Mouse (Mus musculus): ENCODE data around the gene Sh3pxd2b.
A peak's percentile ranks its signal among the peaks of the same experiment; 100 is the strongest.

The Sh3pxd2b gene

DNA sequence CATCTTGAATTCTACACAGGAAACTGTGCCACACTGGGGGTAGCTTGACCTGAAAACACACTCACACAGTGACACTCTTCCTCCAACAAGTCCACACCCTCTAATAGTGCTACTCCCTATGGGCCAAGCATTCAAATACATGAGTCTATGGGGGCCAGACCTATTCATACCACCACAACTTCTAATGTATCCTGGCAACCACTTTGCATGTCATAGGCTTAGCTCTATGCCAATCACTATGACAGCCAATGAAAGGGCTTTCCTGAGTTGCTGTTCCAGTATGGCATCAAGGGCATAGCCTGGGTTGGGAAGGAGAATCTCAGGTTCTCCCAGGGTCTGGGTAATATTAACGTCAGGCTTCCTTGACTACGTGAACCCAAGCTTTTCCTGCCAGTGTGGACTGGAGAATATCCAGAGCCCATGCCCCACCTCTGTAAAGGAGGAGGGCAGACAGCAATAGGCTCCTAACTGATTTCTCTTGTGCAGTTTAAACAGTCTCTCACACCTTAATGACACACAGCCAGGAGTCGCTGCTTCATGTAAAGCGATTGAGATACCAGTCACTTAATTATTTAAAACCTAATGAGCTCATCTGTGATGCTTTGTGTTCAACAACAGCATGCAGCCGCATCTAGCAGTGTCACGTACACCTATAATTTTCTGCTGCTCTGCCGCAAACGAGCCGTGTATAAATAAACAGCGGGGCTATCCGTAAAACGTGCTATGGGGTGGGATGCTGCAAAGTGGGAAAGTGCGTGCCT, 25.8 kb downstream of the Sh3pxd2b start:
- DNase-seq (ENCODE audit: low spot score in 2 of 2) = no peak

DNA sequence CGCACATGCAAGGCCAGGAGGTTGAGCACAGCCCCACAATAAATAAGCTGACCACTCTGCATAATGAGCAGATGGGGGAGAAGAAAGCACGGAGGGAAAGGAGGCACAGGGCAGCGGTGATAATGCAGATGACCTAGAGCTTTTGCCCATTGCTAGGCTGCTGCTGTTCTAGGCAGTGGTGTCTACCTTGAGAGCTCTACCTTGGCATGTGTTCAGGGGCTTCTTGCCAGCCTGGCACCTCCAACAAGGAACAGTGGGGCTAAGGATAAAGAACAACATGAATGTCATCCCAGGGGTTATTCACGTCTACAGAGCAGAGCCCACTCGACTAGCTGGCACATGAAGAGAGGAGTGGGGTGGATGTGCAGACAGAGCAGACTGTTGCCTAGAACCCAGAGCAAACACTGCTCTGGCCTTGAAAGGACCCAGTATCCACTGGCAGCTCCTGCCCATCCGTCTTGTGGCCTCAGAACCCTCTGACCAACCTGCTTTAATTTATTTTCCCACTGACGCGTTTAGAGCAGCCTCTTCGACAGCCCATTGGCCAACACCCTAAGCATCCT, 26.5 kb downstream of the Sh3pxd2b start:
- DNase-seq (ENCODE audit: low spot score in 2 of 2) = no peak

DNA sequence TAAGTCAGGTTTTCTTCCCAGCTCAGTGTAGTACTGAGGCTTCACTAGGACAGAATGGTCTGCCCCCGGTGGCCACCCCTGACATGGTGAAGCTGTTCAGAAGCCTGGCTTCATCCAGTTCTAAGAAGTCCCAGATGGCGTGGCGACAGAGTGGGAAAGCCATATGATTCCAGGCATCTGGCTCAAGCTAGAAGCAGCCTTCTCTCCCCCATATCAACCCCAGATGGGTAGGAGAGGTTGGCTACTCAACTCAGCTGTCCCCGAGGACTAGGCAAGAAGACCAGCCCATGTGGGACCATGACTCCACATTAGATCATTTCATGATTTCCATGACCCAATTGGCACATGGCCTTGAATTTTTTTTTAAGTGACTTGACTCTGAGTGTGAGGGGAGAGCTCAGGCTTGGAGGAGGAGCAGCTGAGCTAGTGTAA, 27.5 kb downstream of the Sh3pxd2b start:
- peak in 1 of 2 experiments; percentile 9 for DNase-seq (ENCODE audit: low spot score in 2 of 2)

DNA sequence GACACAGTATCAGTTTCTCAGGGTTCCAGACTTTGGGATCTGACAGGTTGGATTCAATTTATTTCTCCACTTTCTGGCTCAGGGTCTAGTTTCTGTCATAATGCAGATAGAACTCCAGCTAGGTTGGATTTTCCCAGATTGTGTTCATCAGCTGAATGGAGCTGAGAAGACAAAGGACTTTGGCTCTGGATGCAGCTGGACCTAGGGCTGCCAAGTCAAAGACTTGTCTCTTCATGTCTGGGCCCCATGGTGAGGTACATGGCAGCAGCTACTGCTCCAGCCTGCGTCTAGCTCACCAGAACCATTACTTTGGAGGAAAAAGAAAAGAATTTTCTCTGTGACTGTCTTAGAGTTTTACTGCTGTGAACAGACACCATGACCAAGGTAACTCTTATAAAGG, 28.5 kb downstream of the Sh3pxd2b start:
- DNase-seq (ENCODE audit: low spot score in 2 of 2) = no peak

DNA sequence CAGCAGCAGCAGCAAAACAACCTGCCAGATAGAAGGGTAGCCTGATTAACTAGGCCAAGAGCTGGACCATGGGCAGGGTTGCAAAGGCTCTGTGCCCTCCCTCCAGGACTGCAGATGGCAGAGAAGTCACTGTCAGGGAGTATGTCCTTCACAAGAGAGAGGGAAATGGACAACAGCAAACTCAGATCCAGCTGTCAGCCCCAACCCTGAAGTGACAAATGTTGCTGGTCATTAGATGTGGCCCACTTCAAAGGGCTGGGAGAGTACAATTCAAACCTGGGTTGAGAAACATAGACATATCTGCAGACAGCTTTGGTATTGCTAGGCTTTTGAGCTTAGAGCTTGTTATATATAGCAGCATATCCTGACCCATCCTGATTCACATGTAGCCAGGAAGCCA, 32.3 kb downstream of the Sh3pxd2b start:
- DNase-seq (ENCODE audit: low spot score in 2 of 2) = no peak

DNA sequence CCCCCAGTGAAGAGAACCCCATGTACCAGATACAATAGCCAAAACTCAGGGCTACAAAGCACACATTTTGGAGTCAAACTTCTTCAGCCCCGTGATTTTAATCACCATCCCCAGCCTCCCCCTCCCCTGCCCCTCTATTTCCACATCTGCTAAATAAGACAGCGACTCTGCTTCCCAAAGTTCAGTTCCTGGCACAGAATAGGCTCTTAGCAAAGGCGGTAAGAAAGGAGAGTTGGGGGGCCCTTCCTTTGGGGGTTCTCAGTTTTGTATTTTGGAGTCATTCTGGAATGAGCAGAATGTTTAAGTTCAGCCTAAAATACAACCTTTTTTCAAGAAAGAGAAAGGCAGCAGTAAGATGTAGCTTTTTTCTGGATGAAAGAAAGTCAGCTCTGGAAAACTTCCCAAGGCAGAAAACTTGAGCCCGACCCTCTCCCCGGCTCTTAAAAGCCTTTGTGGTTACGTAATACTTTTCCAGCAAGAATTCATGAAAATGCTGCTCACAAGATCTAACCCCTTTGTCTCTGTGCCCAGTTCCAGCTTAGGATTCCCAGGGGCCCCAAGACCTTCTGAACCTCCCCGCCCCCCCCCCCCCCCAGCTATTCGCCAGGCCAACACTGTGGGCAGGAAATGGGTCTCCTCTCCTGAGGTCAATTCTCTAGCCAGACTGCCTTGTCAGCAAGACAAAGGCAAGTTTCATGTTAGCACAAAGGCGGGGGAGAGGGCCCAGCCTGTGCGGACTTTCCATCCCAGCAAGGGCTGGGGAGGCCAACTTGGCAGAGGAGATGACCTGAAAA, 35.9 kb downstream of the Sh3pxd2b start:
- DNase-seq (ENCODE audit: low spot score in 2 of 2) = no peak

DNA sequence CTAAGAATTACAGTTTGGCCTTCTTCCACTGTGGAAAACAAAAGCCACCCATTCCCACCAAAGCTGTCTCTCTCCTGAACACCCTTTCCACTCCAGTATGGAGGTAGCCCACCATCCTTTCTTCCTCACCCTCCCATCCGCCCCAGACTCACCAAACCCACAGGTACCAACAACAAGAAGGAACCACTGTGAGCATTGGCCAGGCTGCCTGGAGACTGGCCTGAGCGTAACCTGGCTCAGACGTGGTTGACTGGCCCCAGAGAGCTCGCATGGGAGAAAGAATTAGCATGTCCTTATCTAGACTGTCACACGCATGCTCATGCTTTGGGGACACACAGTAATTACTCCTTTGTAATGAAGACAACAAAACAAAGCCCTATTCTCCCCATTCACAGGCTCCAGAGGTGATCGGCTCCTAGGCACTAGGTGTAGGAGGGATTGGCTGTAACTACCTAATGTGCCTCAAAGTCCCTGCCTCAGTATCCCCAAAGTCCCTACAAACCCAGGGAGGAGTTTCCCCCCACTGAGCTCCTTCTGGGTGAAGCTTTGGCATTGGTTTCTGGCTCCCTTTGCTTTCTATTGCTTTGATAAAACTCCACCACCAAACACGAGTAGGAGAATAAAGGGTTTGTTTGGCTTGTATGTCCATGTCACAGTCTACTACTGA, 36.6 kb downstream of the Sh3pxd2b start:
- DNase-seq (ENCODE audit: low spot score in 2 of 2) = no peak

DNA sequence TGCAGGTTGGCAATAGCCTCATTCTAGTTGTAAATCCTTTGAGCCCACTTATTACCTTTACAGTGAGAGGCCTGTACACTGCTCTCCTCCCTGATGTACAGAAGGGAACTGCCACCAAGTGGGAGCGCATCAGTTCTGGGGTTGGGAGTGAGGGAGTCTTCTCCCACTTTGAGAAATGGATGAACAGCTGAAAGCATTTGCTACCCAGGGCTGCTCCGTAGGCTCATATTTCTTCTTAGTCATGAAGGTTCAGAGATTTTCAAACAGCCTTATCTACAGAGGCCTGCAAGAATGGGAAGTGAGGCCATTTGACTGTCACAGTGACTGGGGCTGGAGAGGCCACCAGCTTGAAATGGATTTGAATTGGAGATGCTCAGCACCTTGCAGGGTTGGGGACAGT, 38.4 kb downstream of the Sh3pxd2b start:
- DNase-seq (ENCODE audit: low spot score in 2 of 2) = no peak

DNA sequence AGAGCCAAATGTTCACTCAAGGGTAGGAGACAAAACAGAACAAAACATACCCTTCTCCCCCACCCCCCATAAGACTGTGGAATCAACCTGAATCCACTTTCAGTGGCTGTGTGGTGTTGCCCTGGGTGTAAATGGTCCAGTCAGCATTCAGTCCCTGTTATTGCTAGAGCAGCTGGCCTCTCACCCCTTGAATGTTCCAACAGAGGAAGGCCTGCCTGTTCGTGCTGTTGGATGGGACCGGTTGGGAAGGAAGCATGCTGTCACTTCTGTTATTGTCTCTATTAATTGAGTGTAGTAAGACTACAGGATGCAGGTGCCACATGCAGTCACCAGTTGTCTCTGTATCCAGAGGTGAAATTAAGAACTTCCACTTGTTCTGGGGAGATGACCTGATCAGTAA, 40.4 kb downstream of the Sh3pxd2b start:
- no peak for DNase-seq (ENCODE audit: low spot score in 2 of 2)

DNA sequence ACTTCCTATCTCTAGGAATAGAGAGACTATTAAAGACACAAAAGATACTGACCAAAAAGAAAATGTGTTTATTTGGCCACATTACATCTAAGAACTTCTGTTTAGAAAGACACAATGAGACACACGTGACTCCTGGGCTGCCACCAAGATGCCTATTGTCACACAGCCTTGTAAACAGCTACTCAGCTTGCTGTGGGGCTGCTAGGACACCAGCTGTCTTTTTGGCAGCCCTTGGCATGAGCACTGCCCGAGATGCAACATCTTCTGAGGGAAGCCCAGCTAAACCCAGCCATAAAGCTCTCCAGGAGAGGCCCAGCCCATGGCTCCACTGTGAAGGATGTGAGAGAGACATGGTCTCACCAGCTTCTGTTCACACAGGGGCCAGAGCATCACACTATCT, 45.5 kb downstream of the Sh3pxd2b start:
- DNase-seq (ENCODE audit: low spot score in 2 of 2) = no peak

DNA sequence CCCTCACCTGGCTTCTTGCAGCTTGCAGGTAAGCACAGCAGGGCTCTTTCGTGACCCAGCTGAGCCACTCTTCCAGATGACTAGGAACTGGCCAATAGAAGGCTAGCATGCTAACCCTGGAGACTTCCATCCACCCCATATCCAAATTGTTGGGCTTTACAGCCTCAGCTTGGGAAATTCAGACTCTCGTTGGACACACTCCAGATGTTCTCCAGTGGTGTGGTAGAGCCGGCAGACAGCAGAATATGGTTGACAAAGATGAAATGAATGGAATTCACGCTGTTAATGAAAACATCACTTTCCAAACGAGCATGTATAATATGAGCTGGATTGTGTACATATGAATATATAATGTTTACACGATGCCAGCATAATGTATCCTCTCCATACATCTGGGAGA, 48.2 kb downstream of the Sh3pxd2b start:
- no peak for DNase-seq (ENCODE audit: low spot score in 2 of 2)

DNA sequence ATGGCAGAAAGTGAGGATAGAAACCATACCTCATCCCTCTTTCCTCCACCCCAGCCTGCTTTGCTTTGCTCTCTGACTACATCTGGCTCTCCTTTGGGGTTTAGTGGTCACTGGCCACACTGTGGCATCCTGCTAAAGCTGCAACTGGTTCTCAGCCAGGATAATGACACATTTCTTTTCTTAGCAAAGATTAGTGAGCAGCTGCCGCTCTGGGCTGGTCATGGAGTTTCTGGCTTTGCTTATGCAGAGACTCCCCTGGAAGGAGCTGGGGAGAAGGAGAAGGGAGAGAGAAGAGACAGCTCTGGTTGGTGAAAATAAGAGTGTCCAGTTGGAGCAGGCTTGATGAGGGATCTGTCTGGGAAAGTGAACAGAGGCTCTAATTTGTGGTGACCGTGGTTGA, 50.8 kb downstream of the Sh3pxd2b start:
- no peak for DNase-seq (ENCODE audit: low spot score in 2 of 2)

DNA sequence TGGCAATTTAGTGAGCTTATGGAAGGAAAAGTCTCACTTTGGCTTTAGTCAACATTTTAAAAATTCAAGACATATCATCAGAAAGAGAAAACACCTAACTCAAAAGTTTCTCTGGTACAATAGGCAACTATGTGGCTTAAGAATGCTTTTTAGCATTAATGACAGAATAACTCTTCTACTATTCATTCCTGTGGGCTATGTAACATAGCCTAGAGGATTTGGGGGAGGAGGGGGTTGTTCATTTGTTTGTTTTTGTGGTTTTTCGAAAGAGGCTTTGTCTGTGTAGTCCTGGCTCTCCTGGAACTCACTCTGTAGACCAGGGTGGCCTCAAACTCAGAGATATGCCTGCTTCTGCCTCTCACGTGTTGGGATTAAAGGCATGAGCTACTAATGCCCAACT, 51.6 kb downstream of the Sh3pxd2b start:
- no peak for DNase-seq (ENCODE audit: low spot score in 2 of 2)

DNA sequence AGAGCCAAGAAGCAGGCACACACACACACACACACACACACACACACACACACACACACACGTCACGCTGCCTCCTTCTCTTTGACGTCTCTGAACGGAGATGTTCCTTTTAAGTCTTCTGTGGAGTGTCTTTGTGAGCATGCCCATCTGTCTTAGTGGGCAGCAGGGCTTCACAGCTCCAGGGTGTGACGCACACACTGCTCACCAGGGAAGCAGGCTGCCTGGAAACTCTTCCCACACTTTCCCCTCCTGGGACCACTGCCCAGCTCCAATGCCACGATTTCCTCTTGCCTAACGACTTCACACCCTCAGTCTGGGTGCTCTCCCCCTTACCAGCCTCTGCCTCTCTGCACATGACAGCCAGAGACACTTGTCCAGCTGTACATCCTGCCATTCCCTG, 55.1 kb downstream of the Sh3pxd2b start:
- DNase-seq (ENCODE audit: low spot score in 2 of 2) = no peak

DNA sequence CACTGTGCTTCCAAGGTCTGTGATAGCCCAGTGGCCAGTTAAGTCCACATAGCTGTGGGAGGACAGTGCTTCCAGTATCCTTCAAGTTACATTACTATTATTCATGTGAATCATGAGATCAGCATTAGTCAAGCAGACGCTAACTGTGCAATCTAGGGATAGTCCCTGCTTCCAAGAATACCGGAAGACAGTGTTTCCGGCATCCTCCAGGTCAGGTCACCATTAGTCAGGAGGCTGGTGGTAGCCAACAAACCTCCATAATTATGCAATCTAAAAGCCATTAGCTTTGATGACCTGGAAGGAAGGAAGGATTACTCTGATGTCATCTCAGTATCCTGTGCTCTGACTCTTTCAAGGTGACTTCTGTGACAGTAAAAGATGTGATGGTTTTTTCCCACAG, 57.1 kb downstream of the Sh3pxd2b start:
- no peak for DNase-seq (ENCODE audit: low spot score in 2 of 2)

DNA sequence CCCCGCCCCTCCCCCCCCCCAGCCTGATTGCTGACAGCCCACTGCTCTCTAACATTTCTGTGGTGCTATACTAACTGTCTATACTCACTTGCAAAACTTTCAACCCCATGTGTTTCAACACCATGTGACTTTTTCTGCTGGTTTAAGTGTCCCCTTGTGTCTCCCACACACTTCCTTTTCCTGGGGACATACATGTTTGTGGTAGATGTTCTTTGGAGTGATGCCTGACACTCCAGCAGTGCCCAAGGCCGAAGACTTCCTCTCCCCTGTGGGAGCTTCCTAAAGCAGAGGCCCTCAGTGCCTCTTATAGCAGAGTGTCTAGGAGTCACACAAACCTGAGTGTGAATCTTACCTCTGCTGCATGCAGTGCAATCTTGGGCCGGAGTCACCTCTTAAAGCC, 60.2 kb downstream of the Sh3pxd2b start:
- DNase-seq (ENCODE audit: low spot score in 2 of 2) = no peak

DNA sequence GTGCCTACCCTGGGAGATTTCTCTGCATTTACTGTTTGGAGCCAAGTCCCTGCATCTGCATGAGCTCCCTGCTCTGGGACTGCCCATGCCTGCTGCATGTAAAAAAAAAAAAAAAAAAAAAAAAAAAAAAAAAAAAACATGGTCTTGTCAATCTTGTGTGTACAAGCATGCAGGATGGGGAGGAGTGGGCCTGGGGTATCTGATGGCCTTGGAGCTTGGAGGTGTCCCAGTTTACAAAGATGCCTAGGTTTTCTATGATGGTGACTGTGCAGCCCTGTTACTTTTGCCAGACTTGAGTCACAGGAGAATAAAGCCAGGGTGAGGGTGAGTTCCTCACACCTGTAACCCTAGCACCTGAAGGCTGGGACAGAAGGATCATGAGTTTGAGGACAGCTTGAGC, 61.4 kb downstream of the Sh3pxd2b start:
- DNase-seq (ENCODE audit: low spot score in 2 of 2) = no peak

DNA sequence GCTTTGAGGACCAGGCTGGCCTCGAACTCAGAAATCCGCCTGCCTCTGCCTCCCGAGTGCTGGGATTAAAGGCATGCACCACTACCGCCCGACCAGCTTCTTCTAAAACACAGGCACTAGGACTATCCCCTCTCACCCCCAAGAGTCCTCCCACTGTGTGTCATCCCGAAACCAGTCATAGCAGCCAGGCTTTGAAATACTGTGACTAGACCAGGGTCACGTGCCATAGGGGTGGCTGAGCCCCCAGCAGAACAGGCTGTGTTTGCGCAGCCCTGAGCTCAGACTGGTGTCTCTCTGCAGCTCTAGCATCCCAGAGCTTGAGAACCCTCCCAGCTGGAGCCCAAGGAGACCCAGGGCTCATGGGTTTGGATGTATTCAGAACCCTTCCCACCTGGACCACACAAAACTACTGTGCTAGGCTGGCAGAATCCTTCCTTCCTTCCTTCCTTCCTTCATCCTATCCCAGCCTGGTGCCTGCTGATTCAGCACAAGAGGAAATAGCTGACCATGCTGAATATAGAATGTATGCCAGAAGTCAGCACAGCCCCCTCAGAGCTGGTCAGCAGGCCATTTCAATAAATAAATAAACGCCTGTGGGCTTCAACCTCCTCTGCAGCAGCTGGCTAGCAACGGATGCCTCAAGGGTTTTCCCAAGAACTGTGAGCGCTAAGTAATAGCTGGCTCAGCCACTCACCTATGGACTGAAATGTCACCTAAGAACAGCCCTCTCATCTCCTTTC, 62.4 kb downstream of the Sh3pxd2b start:
- no peak for DNase-seq (ENCODE audit: low spot score in 2 of 2)

DNA sequence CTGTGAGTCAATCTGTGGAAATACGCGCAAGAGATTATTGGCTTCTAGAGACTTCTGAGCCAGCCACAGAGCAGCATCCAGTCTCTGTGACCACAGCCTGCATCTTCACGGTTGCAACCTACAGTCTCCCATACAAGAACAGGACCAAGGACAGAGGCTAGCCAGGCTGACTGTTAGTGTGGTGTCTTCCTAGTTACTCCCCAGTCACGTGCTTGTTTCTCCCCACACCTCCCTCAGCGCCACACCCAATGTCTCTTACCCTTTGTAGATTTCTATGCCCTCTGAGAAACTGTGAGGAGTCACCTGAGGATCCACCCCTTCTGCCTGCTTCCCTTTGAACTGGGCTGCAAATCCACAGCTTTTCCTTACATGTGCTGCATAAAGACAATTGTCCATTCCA, 72.4 kb downstream of the Sh3pxd2b start:
- no peak for DNase-seq (ENCODE audit: low spot score in 2 of 2)

DNA sequence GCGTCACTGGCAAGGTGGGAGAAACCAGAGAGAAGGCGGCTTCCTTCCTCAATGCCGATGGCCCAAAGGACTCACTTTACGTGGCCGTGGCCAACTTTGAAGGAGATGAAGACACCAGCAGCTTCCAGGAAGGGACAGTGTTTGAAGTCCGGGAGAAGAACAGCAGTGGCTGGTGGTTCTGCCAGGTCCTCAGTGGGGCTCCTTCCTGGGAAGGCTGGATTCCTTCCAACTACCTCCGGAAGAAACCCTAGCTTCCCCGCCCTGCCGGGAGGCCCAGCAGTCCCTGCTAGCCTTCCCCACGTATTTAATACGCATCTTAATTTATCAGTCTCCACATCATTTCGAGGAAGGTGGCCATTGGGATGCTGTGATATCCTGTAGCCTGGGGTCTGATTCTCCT, 75.7 kb downstream of the Sh3pxd2b start:
- no peak for DNase-seq (ENCODE audit: low spot score in 2 of 2)

DNA sequence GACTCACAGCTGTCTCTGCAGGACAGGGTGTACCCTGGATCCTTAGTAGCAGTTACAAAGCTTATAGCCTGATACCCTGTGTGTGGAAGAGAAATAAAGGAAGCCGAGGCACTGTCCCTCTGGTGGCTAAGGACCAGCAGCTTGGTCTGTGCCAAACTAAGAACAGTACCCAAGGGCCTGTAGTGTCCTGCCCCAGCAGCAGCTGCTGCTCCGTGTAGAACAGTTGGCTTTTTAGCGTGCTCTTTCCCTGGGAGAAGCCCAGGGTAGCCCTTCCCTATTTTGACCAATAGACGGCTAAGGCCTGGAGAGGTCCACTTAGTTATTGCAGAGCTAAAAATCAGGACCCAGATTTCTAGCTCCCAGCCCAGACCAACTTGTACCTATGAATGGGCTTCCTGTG, 77.0 kb downstream of the Sh3pxd2b start:
- DNase-seq (ENCODE audit: low spot score in 2 of 2) = no peak
